Mouse (Mus musculus): ENCODE results near the gene Adgra1. TPM values are rescaled to one million over a fixed set of nuclear protein-coding genes. Genes with fewer than 3 reads are reported as not detected.

The Adgra1 gene
- total RNA-seq (2022): 10 to 100 TPM; 47.0 to 62.4 (median 50.4) TPM

DNA sequence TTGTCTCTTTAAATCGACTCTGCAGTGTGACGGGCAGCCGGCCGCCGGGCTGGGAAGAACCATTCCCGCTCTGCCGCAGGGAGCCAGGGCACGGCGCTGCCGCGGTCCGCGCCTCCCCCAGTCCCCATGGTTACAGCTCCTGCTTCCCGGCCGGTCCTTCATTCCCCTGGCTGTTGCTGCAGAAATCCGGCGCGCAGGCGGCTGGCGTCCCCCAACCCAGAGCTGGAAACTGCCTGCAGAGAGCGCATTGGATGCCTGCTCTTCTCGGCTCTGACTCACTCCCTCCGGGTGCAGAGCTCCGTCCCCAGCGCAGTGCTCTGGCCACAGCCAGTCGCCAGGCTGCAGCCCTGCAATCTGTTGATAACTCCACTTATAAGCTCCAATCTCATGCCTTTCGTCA, at the start of gene Adgra1:
Gene Adgra1 (plus strand): TSS at position 139 of the 400 bp plus-strand sequence.
- DNase-seq (ENCODE audit: low spot score in 2 of 2): peak; percentile 76 to 89

DNA sequence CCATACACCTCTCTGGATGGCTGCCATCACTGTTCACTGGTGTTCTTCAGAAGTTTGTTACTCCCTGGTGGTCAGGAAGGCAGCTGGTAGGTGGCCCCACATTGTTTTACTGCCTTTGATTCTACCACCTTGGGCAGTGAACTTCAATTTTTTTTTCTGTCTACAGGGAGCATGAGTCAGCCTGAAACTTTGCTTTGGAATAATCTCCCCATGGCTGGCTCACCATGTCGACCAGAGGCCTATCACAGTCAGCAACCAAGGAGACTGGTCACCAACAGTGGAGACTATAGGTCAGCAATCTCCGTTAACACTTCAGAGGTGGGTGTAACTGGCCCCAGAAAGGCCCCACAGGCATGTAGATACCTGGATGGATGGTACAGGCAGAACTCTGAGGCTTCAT, 46.6 kb upstream of the Adgra1 start:
- DNase-seq (ENCODE audit: low spot score in 2 of 2): no peak

DNA sequence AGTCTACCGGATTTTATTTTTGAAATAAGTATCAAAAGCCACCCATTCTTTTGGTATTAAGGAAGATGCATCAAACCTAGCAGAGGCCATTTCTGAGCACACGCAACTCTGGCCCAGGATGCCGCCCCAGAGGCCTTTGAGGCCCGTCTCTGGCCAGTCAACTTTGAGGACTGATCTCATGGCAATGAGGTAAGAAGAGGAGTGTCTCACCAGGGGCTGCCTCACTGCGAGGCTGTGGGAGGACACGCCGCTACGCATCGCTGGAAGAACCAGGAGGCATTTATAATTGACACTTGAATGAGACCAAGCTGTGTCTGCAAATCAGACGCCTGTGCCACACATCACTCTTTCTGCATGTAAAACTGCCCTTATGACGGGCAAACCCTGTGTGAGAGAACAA, 45.0 kb upstream of the Adgra1 start:
- no peak for DNase-seq (ENCODE audit: low spot score in 2 of 2)

DNA sequence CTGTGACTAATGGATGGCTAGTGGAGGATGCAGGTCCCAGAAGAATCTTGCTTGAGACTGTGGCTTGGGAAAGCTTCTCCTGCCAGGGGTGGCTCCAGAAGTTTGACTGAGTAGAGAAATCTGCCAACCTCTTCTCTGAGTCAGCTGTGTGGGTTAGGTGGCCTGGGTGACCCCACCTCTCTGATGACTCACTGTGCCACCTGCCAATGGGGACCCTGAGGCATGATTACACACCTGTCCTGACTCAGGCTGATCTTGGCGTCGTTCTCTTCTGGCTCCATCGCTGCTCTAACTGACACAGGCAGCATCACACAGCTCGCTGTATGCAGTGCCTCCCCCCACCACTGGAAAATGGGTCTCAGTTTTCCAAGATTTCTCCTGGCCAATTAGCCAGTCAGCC, 44.3 kb upstream of the Adgra1 start:
- no peak for DNase-seq (ENCODE audit: low spot score in 2 of 2)

DNA sequence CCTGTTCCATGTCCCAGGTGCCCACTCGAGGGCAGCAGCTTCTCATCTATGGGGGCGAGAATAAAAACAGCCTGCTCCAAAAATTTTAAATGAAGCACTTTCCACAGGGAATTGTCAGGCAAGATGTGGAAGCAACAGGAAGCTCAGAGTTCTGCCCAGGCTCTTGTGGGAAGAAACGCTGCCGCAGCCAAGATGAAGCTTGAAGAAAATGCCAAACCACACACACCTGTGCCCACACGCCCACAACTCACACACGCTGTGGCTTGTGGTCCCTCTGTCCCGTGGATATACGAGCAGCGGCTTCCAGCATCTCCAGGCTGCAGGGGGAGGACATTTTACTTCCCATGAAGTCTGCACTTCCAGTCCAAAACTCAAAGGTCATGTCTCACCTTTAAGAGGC, 42.4 kb upstream of the Adgra1 start:
- DNase-seq (ENCODE audit: low spot score in 2 of 2): peak in 1 of 2 experiments; percentile 79

DNA sequence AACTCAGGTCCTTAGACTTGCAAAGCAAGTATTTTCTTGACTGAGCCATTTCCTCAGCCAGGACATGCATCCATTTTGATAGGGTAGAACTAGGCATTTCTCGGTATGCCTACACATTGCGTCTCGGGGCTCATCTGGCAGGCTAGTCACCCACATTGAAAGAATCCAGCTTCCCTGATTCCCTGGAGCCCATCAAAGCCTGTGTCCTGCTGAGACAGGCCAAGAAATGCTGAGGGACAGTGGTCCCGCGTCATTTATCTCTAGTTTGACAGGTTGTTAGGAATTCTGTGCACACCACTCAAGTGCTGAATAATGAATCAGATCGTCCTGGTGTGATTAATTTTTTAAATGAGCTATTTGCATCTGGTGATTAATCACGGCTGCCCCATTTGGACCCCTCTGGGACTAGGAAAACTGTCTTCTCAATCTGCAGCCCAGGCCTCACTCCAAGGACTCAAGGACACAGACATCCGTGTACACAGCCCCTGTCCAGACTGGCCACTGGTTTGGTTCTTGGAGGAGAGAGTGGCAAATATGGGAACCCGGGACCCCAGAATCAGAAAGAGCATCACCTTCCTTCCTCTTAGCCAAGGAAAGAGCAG, 38.9 kb upstream of the Adgra1 start:
- DNase-seq (ENCODE audit: low spot score in 2 of 2): no peak

DNA sequence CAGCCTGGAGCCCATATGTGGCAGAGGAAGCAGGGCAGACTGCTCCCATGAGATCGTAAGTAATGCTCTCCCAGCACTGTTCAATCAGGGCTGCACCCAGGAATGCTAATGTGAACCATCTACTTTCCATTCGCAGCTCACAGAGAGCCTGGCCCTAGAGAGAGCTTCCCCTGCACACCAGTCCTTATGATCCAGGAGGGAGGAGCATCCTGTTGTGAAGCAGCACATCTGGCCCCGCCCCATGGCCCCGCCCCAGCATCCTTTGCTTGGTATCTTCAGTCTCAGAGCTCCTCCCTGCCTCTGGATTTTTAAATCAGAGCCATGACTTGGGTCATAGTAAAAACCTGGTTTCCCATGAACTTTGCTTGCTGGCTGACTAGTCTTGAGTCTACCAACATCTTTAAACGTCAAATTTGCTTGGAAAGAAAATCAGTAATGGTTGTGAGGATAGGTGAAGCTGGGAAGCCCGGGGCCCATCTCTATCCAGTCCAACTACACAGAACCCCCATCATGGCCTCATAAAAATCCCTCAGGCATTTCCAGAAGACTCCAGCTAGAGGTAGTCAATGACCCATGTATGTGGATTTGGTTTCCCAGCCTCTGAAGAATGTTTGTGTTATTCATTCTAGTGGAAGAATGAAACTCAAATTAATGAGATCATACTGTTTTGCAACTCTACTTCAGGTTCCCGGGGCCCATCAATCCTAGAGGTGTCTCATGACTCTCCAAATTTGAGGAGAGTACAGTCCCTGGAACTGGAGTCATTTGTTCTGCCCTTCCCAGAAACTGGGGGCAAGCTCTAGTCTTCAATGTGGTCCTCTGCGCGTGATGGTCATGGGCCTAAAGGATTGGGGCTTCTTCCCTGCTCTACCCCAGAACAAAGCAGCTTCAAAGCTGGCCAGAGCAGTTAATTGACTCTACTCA, 36.5 kb upstream of the Adgra1 start:
- no peak for DNase-seq (ENCODE audit: low spot score in 2 of 2)

DNA sequence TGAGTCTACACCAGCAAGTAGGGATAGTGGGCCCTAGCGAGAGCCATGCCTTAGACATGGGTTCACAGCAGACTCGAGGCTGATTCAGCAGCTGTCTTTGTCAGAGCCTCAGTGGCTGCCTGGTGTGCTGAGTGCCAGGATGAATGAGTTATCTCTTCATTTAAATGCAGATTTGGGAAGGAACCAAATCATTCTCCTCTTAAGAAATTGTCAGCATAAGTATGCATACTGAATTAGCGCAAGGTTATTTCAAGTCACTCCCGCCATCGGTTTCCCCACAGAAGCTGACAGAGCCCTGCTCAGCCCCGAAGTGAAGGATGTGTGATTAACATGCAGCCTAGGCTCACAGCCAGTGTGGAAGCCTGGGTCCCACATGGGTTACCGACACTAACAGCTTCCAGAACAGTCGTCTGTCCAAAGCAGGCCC, 27.8 kb upstream of the Adgra1 start:
- peak in 1 of 2 experiments; percentile 30 for DNase-seq (ENCODE audit: low spot score in 2 of 2)

DNA sequence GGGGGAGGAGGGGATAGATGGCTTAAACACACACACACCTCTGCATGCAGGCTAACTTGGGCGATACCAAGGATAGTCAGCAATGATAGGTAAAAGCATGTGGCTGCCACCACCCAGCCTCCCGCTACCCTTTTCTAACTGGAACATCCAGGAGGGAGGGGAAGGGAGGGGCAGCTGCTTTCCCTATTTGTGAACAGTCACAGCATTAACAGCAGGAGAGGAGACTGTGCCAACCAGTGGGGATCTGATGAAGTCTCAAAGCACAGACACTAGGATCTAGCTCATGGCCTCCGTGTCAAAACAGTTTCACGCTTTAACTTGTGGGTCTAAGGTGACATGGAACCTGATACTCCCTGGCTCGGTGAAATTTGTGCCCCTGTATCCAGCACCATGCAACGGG, 23.9 kb upstream of the Adgra1 start:
- DNase-seq (ENCODE audit: low spot score in 2 of 2): no peak

DNA sequence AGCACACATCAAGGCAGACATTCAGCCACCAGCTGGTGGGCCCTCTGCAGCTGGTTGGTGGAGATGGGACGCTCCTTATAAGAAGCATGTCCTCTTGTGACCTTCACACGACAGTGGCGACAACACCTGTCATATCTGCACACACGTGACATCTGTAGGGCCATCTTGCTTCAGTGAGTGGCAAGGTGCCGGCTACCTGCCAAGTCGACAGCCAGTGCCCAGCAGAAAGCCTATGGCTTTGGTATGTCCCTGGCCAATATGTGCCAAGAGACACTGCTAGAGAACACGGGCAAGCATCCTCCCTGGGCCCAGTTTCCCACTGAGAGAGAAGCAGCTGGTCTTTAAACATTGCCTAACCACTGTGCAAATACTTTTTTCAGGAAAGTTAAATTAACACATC, 22.3 kb upstream of the Adgra1 start:
- DNase-seq (ENCODE audit: low spot score in 2 of 2): no peak

DNA sequence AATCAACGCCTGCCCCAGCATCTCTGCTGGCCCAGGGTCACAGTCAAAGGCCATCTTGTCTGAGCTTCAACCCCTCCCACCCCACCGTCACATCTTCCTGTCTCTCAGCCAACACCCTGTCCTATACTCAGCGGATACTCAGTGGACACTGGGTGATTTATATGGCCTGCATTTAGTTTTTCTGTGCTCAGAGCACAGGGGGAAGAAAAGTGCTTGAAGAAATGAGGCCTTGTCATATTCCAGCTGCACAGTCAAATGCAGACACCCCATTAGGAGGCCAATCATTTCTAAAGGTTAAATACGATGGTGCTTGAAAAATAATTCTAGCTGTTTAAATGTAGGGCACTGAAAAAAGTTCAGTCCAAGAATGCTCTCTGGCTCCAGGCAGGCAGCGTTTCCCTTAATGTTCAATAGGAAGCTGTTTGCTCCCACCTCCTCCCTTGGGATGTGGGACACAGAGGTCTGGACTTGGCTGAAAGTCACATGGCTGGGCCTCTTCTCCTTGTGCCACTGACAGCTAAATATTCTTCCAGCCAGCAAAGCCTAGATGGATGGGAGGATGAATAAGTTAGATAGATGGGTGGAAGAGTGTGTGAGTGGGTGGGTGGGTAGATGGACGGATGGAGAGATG, 20.3 kb upstream of the Adgra1 start:
- no peak for DNase-seq (ENCODE audit: low spot score in 2 of 2)

DNA sequence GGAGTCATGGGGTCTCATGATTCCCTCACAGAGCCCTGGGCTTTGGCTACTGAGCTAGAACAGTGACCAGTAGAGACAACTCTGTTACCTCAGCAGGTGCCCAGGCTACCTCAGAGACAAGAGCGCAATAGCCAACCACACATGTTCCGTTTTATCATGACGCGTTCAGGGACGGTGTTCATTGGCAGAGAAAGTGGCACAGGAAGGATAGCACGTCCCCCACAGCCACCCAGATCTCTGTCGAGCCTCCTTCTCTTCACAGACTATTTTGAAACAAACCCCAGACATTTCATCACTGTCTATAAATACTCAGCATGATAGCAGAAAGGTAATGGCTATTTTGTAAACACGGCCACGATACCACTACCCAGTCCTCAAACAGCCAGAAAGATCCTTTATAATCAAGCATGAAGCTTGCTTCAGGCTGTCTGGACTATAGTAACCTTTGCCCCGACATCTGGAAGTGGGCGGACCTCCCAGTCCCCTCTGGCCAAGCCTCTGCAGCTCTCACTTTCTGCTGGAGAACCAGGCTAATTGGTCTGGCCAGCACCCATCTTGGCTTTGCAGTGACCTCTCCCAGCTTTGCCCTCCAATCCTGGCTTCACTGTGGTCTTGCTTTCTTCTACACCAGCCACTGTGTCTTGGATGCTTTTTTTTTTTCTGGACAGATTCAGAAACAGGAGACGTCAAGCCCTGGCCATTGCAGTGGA, 11.5 kb upstream of the Adgra1 start:
- DNase-seq (ENCODE audit: low spot score in 2 of 2): peak in 1 of 2 experiments; percentile 37

DNA sequence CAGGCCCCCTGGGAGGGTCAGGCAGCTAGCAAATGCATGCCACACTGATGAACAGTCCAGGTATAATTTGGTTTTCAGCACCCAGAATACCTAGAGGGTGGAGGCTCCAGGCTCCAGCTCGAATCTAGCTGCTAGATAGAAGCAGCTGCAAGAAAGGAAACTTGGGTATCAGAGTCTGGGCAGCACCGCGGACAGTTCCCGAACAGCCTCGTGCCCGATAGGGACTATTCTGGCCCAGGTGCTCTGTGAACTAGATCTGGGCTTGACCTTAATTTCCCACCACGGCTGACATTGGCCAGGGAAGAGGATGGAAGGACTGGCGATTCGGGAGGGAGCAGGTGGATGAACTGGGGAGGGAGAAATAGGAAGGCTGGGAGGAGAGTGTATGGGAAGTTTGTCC, 6.3 kb upstream of the Adgra1 start:
- no peak for DNase-seq (ENCODE audit: low spot score in 2 of 2)

DNA sequence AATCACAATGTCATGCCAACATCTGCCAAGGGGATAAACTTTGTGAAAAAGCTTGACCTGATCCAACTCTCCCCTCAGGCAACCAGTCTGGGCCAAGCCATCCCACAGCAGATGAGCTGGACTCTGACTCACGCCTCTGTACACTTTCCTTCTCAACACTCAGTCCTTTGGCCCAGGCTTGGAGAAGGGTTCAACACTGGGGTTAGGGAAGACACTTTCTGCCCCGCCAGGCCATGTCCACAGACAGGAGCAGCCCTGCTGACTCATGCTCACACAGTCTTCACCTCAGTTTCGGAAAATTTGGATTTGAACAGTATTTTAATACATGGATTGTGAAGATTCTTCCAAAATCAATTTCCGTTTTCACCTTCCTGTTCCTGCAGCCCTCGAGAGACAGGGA, 442 bp upstream of the Adgra1 start:
- DNase-seq (ENCODE audit: low spot score in 2 of 2): no peak

DNA sequence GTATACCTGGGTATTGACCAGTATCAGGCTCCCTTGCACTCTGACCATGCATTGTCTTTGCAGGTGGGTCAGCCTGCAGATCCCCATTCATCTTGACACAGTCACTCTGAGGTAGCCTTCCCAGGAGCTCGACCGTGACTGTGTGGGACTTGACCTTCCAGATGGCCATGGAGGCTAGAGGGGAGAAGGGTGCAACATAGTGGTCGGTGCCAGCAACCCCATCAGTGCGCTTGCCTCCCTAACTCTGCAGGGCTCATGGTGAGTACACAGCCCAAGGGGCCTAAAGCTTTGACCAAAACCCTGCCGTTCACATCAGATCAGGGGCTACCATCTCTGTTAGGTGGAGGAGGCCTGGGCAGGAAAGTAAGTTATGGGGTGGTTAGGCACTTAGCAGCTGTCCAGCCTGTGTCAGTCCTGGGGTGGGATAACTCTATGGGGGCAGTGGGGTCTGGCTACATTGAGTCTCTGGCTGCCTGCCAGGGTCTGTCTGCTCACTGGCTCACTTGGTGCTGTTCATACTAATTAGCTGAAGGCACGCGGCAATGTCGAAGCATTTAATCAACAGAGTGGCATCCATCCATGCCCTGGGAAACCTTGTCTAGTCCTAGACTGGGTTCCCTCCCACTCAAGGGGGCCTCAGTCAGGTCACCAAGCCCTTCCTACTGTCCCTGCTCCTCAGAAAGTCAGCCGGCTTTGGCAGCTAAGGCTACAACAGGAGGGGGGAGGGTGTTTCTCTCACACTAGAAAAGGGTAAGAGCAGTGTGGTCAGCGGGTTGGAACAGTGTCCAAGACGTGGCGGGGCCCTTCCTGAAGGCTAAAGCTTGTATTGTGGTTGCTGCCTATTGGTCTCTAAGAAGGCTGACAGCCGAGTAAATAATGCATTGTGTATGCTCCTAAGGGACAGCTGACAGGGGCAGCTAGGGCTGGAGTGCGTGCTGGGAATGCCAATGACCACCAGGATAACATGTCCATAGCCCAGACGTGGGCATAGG, 1.5 kb downstream of the Adgra1 start:
- peak in 1 of 2 experiments; percentile 50 for DNase-seq (ENCODE audit: low spot score in 2 of 2)

DNA sequence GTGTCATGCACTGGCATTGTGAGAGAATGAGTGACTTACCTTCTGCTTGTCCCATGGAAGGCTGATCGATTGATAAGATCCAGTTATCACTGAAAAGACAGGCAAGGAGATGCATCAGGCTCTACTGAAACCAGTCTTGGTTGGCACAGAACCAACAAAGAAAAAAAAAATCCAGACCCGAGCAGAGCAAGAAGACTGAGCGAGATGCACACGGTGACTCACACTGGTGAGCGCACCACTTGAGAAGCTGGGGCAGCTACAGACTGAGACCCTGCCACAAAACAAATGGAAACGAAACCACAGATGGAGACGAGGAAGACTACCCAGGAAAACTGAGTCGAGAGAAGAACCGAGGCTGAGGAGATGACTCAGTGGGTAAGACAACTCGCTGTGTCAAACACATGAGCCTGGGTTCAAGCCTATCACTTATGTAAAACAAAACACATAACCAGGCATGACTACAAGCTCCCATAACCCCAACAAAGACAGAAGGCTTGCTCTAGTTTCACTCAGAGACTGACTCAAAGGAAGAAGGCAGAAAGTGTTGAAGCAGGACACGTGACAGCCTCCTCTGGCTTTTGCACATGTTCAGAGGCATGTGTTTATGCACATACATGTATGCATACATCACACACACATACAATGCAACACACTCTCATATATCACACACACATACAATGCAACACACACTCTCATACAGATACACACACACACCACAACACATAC, 6.6 kb downstream of the Adgra1 start:
- no peak for DNase-seq (ENCODE audit: low spot score in 2 of 2)

DNA sequence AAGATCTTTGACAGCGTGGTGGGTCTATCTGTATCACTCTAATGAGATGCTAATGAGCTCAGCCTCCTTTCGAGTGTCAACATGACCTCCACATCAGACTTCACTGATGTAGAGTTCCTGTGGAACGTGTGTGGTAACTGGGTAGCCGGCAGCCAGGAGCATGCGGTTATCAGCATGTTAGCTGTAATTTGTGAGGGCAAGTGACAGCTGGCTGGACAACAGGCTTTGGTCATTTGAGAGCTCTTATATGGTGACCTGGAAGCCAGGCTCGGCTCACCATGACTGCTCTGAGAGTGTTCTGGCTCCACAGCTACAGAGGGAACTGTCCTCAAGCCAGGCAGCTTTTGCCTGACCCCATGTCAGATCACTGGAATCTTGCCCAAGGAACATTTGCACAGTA, 8.4 kb downstream of the Adgra1 start:
- no peak for DNase-seq (ENCODE audit: low spot score in 2 of 2)

DNA sequence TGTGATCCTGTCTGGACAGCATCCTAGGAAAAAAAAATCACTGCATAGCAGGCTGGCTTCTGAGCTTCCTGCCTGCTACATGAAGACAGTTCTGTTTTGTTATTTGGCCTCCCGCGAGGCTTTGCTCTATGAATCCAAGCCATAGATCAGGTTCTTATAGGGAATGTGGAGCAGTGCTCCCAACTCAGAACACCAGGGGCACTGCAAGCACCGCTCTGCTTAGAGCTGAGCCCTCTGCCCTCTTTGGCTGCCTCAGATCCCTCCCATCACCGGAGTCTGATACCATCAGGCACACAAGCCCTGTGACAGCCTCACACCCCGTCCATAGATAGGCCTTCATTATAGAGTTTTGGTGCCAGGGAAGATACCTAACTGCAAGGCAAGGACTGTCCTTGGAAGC, 9.2 kb downstream of the Adgra1 start:
- no peak for DNase-seq (ENCODE audit: low spot score in 2 of 2)

DNA sequence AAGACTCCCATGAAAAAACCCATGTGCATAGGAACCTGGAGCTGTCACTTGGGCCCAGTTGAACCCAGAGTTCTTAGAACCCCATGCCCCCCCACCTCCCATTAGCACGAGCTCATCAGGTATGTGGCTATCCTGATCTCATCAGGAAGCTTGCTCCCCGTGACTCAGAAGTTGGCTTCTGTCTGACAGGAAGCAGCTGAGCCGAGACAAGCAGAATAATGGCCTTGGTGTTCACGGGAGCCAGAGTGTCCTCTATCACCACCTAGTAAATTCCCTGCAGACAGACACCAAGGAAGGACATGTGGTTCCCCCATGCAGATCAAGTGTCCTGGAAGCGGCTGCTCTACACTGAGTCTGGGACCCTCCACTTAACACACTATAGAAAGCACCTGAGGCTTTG, 9.8 kb downstream of the Adgra1 start:
- DNase-seq (ENCODE audit: low spot score in 2 of 2): no peak

DNA sequence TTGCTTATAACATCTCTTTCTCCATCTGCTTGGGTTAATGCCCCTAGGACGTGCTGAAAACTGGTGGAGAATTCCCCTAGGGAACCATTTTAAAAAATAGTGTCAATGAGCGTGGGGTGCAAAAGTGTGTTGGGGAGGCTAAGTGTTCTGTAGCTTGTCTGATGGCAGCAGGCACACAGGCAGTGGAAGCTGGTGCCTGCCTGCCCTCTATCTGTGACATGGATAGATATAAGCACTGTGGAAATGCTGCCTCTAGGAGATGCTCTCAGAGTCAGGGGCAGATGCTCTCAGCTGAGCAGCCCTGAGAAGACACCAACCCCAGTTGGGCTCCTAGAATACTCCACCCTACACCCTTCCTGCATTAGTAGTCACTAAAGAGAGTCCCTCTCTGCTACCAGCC, 11.1 kb downstream of the Adgra1 start:
- DNase-seq (ENCODE audit: low spot score in 2 of 2): no peak

Measured in left cerebral cortex, adult 8-10 months (tissue).